Comparison of ENCODE assay signal across 8 mouse cellular contexts in genomic region chr5:115489699-115490637, GRCm38 (mm10). TPM values are rescaled to one million over a fixed set of nuclear protein-coding genes. Genes with fewer than 3 reads are reported as not detected.
DNase-seq lines count a peak whose midpoint lies in the region; ATAC-seq and TF ChIP-seq lines count a peak whose summit lies in the region.

No protein-coding gene starts in this region.

- peak overlapping the region; percentile 55 for H3K4me2 ChIP-seq in embryonic facial prominence, embryonic 12.5 days (replicated peaks)
- peak overlapping the region; percentile 65 for H3K4me2 ChIP-seq in limb, embryonic 13.5 days (replicated peaks)
- H3K4me2 ChIP-seq in midbrain, embryonic 16.5 days (ENCODE audit: low read length) = peak overlapping the region; percentile 82

- no peaks in the 10 kb centered on the region for H3K9me3 ChIP-seq in embryonic facial prominence, embryonic 12.5 days
- no peaks in the 10 kb centered on the region for H3K9me3 ChIP-seq in limb, embryonic 13.5 days
- H3K9me3 ChIP-seq in midbrain, embryonic 16.5 days (replicated peaks; ENCODE audit: control insufficient read depth, low read length, poor library complexity, severe bottlenecking) = no peaks in the 10 kb centered on the region

- H3K27me3 ChIP-seq in embryonic facial prominence, embryonic 12.5 days = no peaks in the 10 kb centered on the region
- H3K27me3 ChIP-seq in heart, adult 2 months (ENCODE audit: control insufficient read depth, insufficient read depth, low read length) = no peaks in the 10 kb centered on the region
- no peaks in the 10 kb centered on the region for H3K27me3 ChIP-seq in limb, embryonic 13.5 days
- no peaks in the 10 kb centered on the region for H3K27me3 ChIP-seq in midbrain, embryonic 16.5 days (ENCODE audit: control insufficient read depth, insufficient read depth, low read depth, low read length)

- ATAC-seq in embryonic facial prominence, embryonic 12.5 days (ENCODE audit: insufficient number of reproducible peaks, insufficient read depth, low FRiP score, low TSS enrichment) = peak; percentile 77
- ATAC-seq in limb, embryonic 13.5 days (ENCODE audit: low FRiP score, low read depth) = peak; percentile 78
- peak; percentile 82 for ATAC-seq in midbrain, embryonic 16.5 days

- peak overlapping the region; percentile 100 for H3K27ac ChIP-seq in embryonic facial prominence, embryonic 12.5 days
- H3K27ac ChIP-seq in heart, adult 2 months = peak overlapping the region; percentile 100
- H3K27ac ChIP-seq in limb, embryonic 13.5 days = peak overlapping the region; percentile 100
- peak overlapping the region; percentile 100 for H3K27ac ChIP-seq in midbrain, embryonic 16.5 days (ENCODE audit: low read length)

- TF ChIP-seq POLR2A in heart, adult 2 months (IDR thresholded peaks at IDR 0.05; ENCODE audit: insufficient read depth, low read depth, low read length) = peak; percentile 98

- peak; percentile 96 for DNase-seq in 3134 (ENCODE audit: extremely low read depth, insufficient read length, low spot score)
- peak; percentile 80 for DNase-seq in adrenal gland, postnatal 25 days
- DNase-seq in heart, adult 2 months = peak; percentile 90 to 91
- DNase-seq in kidney, adult 8-10 months = peak; percentile 85 to 87
- peak; percentile 89 to 91 for DNase-seq in spleen, postnatal 10 days (ENCODE audit: low spot score in 2 of 2)

- WGBS in embryonic facial prominence, embryonic 12.5 days = under 1% methylated on average over 50 of the region's 50 CpGs
- WGBS in heart, adult 2 months = under 1% methylated on average over 50 of the region's 50 CpGs
- WGBS in limb, embryonic 13.5 days = under 1% methylated on average over 50 of the region's 50 CpGs
- WGBS in midbrain, embryonic 16.5 days = under 1% methylated on average over 50 of the region's 50 CpGs

- intact Hi-C loops in heart, adult 2 months (cut with DNase I) = loop anchor here (10.0 kb wide), 2 partner anchors 145 to 215 kb away; partner anchors contain the start of genes Coq5, Rab35 and Rnf10

- peaks cover 29% of the 10 kb centered on the region for H3K4me1 ChIP-seq in embryonic facial prominence, embryonic 12.5 days
- H3K4me1 ChIP-seq in heart, adult 2 months (ENCODE audit: control insufficient read depth, insufficient read depth, low read length) = peaks cover 4% of the 10 kb centered on the region
- peaks cover 44% of the 10 kb centered on the region for H3K4me1 ChIP-seq in limb, embryonic 13.5 days
- peaks cover 19% of the 10 kb centered on the region for H3K4me1 ChIP-seq in midbrain, embryonic 16.5 days (ENCODE audit: control insufficient read depth, insufficient read depth, low read length)

- TF ChIP-seq CTCF in heart, adult 2 months (IDR thresholded peaks at IDR 0.05) = no peak

- TF ChIP-seq EP300 in heart, adult 2 months (IDR thresholded peaks at IDR 0.05; ENCODE audit: insufficient read depth, low read depth, low read length) = 0 out of 2 replicates have a peak, but pooled peaks have one; percentile 20

- no peaks in the 10 kb centered on the region for H3K79me2 ChIP-seq in heart, adult 2 months (replicated peaks; ENCODE audit: control insufficient read depth, insufficient read depth, low read length)

- H3K36me3 ChIP-seq in embryonic facial prominence, embryonic 12.5 days = no peaks in the 10 kb centered on the region
- H3K36me3 ChIP-seq in heart, adult 2 months (ENCODE audit: control insufficient read depth, insufficient read depth, low read length) = no peaks in the 10 kb centered on the region
- H3K36me3 ChIP-seq in limb, embryonic 13.5 days = no peaks in the 10 kb centered on the region
- H3K36me3 ChIP-seq in midbrain, embryonic 16.5 days (ENCODE audit: control insufficient read depth, insufficient read depth, low read length) = no peaks in the 10 kb centered on the region

- peak overlapping the region; percentile 62 for H3K9ac ChIP-seq in embryonic facial prominence, embryonic 12.5 days
- peak overlapping the region; percentile 89 for H3K9ac ChIP-seq in heart, adult 2 months (ENCODE audit: low read depth, low read length)
- H3K9ac ChIP-seq in limb, embryonic 13.5 days = peak overlapping the region; percentile 83
- peak overlapping the region; percentile 89 for H3K9ac ChIP-seq in midbrain, embryonic 16.5 days (ENCODE audit: low read depth, low read length)

- peak overlapping the region; percentile 35 for H3K4me3 ChIP-seq in embryonic facial prominence, embryonic 12.5 days
- H3K4me3 ChIP-seq in heart, adult 2 months = peak overlapping the region; percentile 53
- H3K4me3 ChIP-seq in limb, embryonic 13.5 days = peak overlapping the region; percentile 39
- peak overlapping the region; percentile 47 for H3K4me3 ChIP-seq in midbrain, embryonic 16.5 days (ENCODE audit: low read depth, low read length)

RNA-seq across cellular contexts. Expression of gene Sirt4, which starts 5.4 kb away (rescaled TPM):
- total RNA-seq in adrenal gland, postnatal 25 days (2021) = 25.2 and 38.3 TPM in 2 replicates
- polyA plus RNA-seq in embryonic facial prominence, embryonic 12.5 days (2016; fragmentation: Nextera tagmentation; extraction: Ambion mirVana) = 23.2 and 25.9 TPM in 2 replicates
- total RNA-seq in heart, adult 2 months (2021) = 10 to 100 TPM; 15.3 to 18.8 TPM
- polyA plus RNA-seq in heart, adult 2 months (2012; rRNA removed) = 25.1 and 31.3 TPM in 2 replicates
- polyA plus RNA-seq in limb, embryonic 13.5 days (2015; fragmentation: Nextera tagmentation; extraction: Ambion mirVana) = 25.8 and 27.5 TPM in 2 replicates
- polyA plus RNA-seq in midbrain, embryonic 16.5 days (2015; fragmentation: Nextera tagmentation; extraction: Ambion mirVana) = 32.3 and 32.7 TPM in 2 replicates

RNA-seq across cellular contexts. Expression of gene Pxn, which starts 16.5 kb away (rescaled TPM):
- 38.4 and 45.8 TPM in 2 replicates for total RNA-seq in adrenal gland, postnatal 25 days (2021)
- 46.8 and 47.1 TPM in 2 replicates for polyA plus RNA-seq in embryonic facial prominence, embryonic 12.5 days (2016; fragmentation: Nextera tagmentation; extraction: Ambion mirVana)
- total RNA-seq in heart, adult 2 months (2021) = 10 to 100 TPM; 35.9 to 37.1 TPM
- 51.9 and 56.5 TPM in 2 replicates for polyA plus RNA-seq in heart, adult 2 months (2012; rRNA removed)
- polyA plus RNA-seq in limb, embryonic 13.5 days (2015; fragmentation: Nextera tagmentation; extraction: Ambion mirVana) = 46.9 and 54.0 TPM in 2 replicates
- polyA plus RNA-seq in midbrain, embryonic 16.5 days (2015; fragmentation: Nextera tagmentation; extraction: Ambion mirVana) = 18.3 and 18.5 TPM in 2 replicates

RNA-seq across cellular contexts. Expression of gene Pla2g1b, which starts 23.9 kb away (rescaled TPM):
- total RNA-seq in adrenal gland, postnatal 25 days (2021) = not detected in 2 replicates
- not detected in 2 replicates for polyA plus RNA-seq in embryonic facial prominence, embryonic 12.5 days (2016; fragmentation: Nextera tagmentation; extraction: Ambion mirVana)
- total RNA-seq in heart, adult 2 months (2021) = not detected
- not detected in 2 replicates for polyA plus RNA-seq in heart, adult 2 months (2012; rRNA removed)
- polyA plus RNA-seq in limb, embryonic 13.5 days (2015; fragmentation: Nextera tagmentation; extraction: Ambion mirVana) = not detected in 2 replicates
- not detected in 2 replicates for polyA plus RNA-seq in midbrain, embryonic 16.5 days (2015; fragmentation: Nextera tagmentation; extraction: Ambion mirVana)

Comparison
In these comparisons a context has a peak if more than half of its experiments do, and no peak if none do; other contexts are left out.
1. Peak in every context shown above with its lines: DNase-seq, ATAC-seq, H3K4me3 ChIP-seq and H3K27ac ChIP-seq.